Mouse (Mus musculus) erythroblast, adult 5-6 weeks (primary cell): ENCODE measurements at regions not wholly inside any gene's neighbourhood (a gene's known extent, or its start where the extent isn't known, plus 50 kb on each side); places are given as distances from the start of the nearest gene placed in this dataset.

Experiments
- ATAC-seq: replicated peaks from 2 replicates; pipeline ENCODE4 v1.8.0; 2016; ENCODE audit warnings: moderate number of reproducible peaks, mild to moderate bottlenecking, moderate TSS enrichment, inconsistent platforms; ENCODE audit not compliant: poor library complexity, low FRiP score, severe bottlenecking

GRCm38 (mm10) chr7:117065771-117066170 is 315.0 kb upstream of the Xylt1 start:
- ATAC-seq, result no peak

GRCm38 (mm10) chr7:117090911-117091550 is 289.7 kb upstream of the Xylt1 start:
- ATAC-seq, result no peak

- no peak for ATAC-seq
Observed at GRCm38 (mm10) chr7:117092860-117093259, 287.9 kb upstream of the Xylt1 start.

- no peak for ATAC-seq
Observed at GRCm38 (mm10) chr7:117097618-117098017, 283.2 kb upstream of the Xylt1 start.

- no peak for ATAC-seq
Observed at GRCm38 (mm10) chr7:117099041-117099440, 281.7 kb upstream of the Xylt1 start.

- ATAC-seq, result no peak
Observed at GRCm38 (mm10) chr7:117103035-117103434, 277.7 kb upstream of the Xylt1 start.

GRCm38 (mm10) chr7:117106691-117107191 is 274.0 kb upstream of the Xylt1 start:
- no peak for ATAC-seq

GRCm38 (mm10) chr7:117108391-117108790 is 272.4 kb upstream of the Xylt1 start:
- no peak for ATAC-seq

- no peak for ATAC-seq
Observed at GRCm38 (mm10) chr7:117127728-117128127, 253.1 kb upstream of the Xylt1 start.

- no peak for ATAC-seq
Observed at GRCm38 (mm10) chr7:117134869-117135268, 245.9 kb upstream of the Xylt1 start.

- ATAC-seq, result no peak
Observed at GRCm38 (mm10) chr7:117138681-117139080, 242.1 kb upstream of the Xylt1 start.

GRCm38 (mm10) chr7:117139245-117139970 is 241.4 kb upstream of the Xylt1 start:
- ATAC-seq, result no peak

GRCm38 (mm10) chr7:117139971-117140247 is 240.9 kb upstream of the Xylt1 start:
- no peak for ATAC-seq

- ATAC-seq, result no peak
Observed at GRCm38 (mm10) chr7:117146809-117147208, 234.0 kb upstream of the Xylt1 start.

GRCm38 (mm10) chr7:117150355-117150754 is 230.4 kb upstream of the Xylt1 start:
- ATAC-seq, result no peak

- no peak for ATAC-seq
Observed at GRCm38 (mm10) chr7:117153826-117154550, 226.8 kb upstream of the Xylt1 start.

GRCm38 (mm10) chr7:117161193-117161908 is 219.4 kb upstream of the Xylt1 start:
- ATAC-seq, result no peak

- ATAC-seq, result no peak
Observed at GRCm38 (mm10) chr7:117174811-117175422, 205.9 kb upstream of the Xylt1 start.

- no peak for ATAC-seq
Observed at GRCm38 (mm10) chr7:117184011-117184410, 196.8 kb upstream of the Xylt1 start.

GRCm38 (mm10) chr7:117185891-117186290 is 194.9 kb upstream of the Xylt1 start:
- ATAC-seq, result no peak
